Mouse (Mus musculus): ENCODE results near the gene Adgrf3. TPM values are rescaled to one million over a fixed set of nuclear protein-coding genes. Genes with fewer than 3 reads are reported as not detected.
"Not testable (repeated sequence)": the region's sequence is repeated elsewhere in the genome, so short reads cannot be mapped to it uniquely, and the experiment has no call there.

Gene Adgrf3
- polyA plus RNA-seq, 2 experiments, result 0.14 TPM; not detected in 1

DNA sequence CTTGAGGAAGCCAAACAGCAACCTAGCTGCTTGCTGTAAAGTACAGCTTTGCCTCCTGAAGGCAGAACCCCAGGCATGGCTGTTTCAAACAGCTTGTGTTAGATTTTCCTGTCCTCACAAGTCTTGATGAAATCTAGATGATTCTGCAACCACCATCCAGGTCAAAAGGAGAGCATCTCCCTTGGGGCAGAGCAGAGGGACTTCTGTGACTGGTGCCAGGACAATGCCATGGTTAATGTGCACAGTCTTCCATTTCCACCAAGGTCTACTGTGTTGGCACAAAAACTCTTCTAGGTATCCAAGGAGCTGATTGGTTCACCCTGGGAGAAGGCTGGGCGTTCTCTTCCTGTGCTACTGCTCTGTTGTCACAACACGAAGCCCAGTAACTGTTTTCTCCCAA, 14.2 kb upstream of the Adgrf3 start:
- no peak overlapping the region for H3K27ac ChIP-seq (replicated peaks; ENCODE audit: low read depth, low read length)
- no peak for ATAC-seq (ENCODE audit: low FRiP score, low read depth)
- H3K36me3 ChIP-seq (ENCODE audit: control insufficient read depth, insufficient read depth, low read length), result no peaks in the 10 kb centered on the region
- H3K9me3 ChIP-seq (ENCODE audit: control insufficient read depth, low read length), result no peaks in the 10 kb centered on the region
- DNase-seq (ENCODE audit: low spot score), result no peak
- WGBS, result 90% methylated on average over 2 of the region's 2 CpGs
- H3K4me3 ChIP-seq (replicated peaks; ENCODE audit: low read length), result no peak overlapping the region
- H3K9ac ChIP-seq (ENCODE audit: low read depth, low read length, severe bottlenecking), result no peak overlapping the region
- no peaks in the 10 kb centered on the region for H3K4me1 ChIP-seq (ENCODE audit: control insufficient read depth, insufficient read depth, low read length)
- H3K4me2 ChIP-seq (replicated peaks; ENCODE audit: low read depth, low read length, severe bottlenecking), result no peak overlapping the region
- TF ChIP-seq POLR2A (IDR thresholded peaks at IDR 0.05; ENCODE audit: borderline replicate concordance, extremely low read depth, insufficient read depth, insufficient read length), result no peak
- no peaks in the 10 kb centered on the region for H3K27me3 ChIP-seq (ENCODE audit: control insufficient read depth, insufficient read depth, low read length)

DNA sequence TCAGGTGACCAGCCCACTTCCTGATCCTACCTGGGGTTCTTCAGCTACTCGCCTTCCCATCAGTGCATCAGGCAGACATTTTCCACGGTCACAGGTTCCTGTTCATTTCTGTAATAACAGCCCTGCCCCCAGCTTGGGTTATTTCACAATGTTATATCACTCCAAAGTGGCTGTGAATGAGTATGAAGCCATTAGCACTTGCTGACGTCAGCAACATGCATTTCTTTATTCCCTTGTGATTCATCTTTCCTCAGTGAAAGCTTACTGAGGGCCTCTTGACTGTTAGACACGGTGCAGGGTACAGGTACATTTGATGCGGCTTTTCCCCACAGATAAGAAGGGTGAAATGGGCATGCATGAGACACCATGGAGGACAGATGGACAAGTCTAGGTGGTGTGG, 10.4 kb upstream of the Adgrf3 start:
- TF ChIP-seq POLR2A (IDR thresholded peaks at IDR 0.05; ENCODE audit: borderline replicate concordance, extremely low read depth, insufficient read depth, insufficient read length), result no peak
- Histone ChIP-seq H3K36me3 (ENCODE audit: control insufficient read depth, insufficient read depth, low read length) (no peaks in the 10 kb centered on the region), H3K27me3 (ENCODE audit: control insufficient read depth, insufficient read depth, low read length) (no peaks in the 10 kb centered on the region), H3K4me1 (ENCODE audit: control insufficient read depth, insufficient read depth, low read length) (no peaks in the 10 kb centered on the region), H3K4me3 (replicated peaks; ENCODE audit: low read length) (no peak overlapping the region), H3K9me3 (ENCODE audit: control insufficient read depth, low read length) (no peaks in the 10 kb centered on the region), H3K27ac (replicated peaks; ENCODE audit: low read depth, low read length) (no peak overlapping the region), H3K9ac (ENCODE audit: low read depth, low read length, severe bottlenecking) (no peak overlapping the region), H3K4me2 (replicated peaks; ENCODE audit: low read depth, low read length, severe bottlenecking) (no peak overlapping the region)
- DNase-seq (ENCODE audit: low spot score) (no peak), ATAC-seq (ENCODE audit: low FRiP score, low read depth) (no peak)
- WGBS, result 72% methylated on average over 5 of the region's 5 CpGs

DNA sequence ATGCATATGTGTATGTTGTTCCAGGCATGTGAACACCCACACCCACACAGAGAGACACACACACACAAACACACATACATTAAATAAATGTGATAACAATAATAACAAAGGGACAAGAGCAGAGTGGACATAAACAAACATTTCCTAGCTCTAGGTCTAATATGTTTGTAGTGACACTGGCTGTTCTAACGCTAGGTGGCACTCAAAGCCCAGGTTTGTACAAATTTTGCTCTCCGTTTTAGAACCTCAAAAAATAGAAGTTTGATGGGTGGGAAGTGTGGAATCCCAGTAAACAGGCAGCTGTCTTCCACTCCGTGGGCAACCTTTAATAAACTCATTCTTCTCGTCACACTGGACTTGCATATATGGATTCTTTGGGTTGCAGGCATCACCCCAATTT, 9.4 kb upstream of the Adgrf3 start:
- Histone ChIP-seq H3K4me3 (replicated peaks; ENCODE audit: low read length) (no peak overlapping the region), H3K36me3 (ENCODE audit: control insufficient read depth, insufficient read depth, low read length) (no peaks in the 10 kb centered on the region), H3K9me3 (ENCODE audit: control insufficient read depth, low read length) (no peaks in the 10 kb centered on the region), H3K27ac (replicated peaks; ENCODE audit: low read depth, low read length) (no peak overlapping the region), H3K4me1 (ENCODE audit: control insufficient read depth, insufficient read depth, low read length) (no peaks in the 10 kb centered on the region), H3K9ac (ENCODE audit: low read depth, low read length, severe bottlenecking) (no peak overlapping the region), H3K27me3 (ENCODE audit: control insufficient read depth, insufficient read depth, low read length) (no peaks in the 10 kb centered on the region), H3K4me2 (replicated peaks; ENCODE audit: low read depth, low read length, severe bottlenecking) (no peak overlapping the region)
- no peak for TF ChIP-seq POLR2A (IDR thresholded peaks at IDR 0.05; ENCODE audit: borderline replicate concordance, extremely low read depth, insufficient read depth, insufficient read length)
- 12% methylated on average over 4 of the region's 4 CpGs for WGBS
- ATAC-seq (ENCODE audit: low FRiP score, low read depth), result no peak
- DNase-seq (ENCODE audit: low spot score), result peak; percentile 65

DNA sequence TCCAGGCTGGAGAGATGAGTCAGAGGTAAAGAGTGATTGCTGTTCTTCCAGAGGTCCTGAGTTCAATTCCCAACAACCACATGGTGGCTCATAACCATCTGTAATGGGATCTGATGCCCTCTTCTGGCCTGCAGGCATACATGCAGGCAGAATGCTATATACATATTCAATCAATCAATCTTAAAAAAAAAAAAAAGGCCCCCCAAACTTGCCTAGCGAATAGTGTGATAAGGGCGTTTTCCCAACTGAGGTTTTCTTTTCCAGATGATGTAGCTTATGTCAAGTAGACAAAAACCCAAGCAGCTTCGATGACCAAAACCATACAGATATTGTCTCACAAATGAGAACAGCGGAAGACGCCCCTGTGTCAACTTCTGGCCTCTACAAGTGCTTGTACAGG, 5.2 kb upstream of the Adgrf3 start:
- not testable (repeated sequence) for H3K4me1 ChIP-seq (ENCODE audit: control insufficient read depth, insufficient read depth, low read length); H3K36me3 ChIP-seq (ENCODE audit: control insufficient read depth, insufficient read depth, low read length); H3K9ac ChIP-seq (ENCODE audit: low read depth, low read length, severe bottlenecking); ATAC-seq (ENCODE audit: low FRiP score, low read depth); H3K4me3 ChIP-seq (replicated peaks; ENCODE audit: low read length); H3K9me3 ChIP-seq (ENCODE audit: control insufficient read depth, low read length); DNase-seq (ENCODE audit: low spot score); H3K27ac ChIP-seq (replicated peaks; ENCODE audit: low read depth, low read length); H3K4me2 ChIP-seq (replicated peaks; ENCODE audit: low read depth, low read length, severe bottlenecking); H3K27me3 ChIP-seq (ENCODE audit: control insufficient read depth, insufficient read depth, low read length)
- 93% methylated on average over 5 of the region's 5 CpGs for WGBS

DNA sequence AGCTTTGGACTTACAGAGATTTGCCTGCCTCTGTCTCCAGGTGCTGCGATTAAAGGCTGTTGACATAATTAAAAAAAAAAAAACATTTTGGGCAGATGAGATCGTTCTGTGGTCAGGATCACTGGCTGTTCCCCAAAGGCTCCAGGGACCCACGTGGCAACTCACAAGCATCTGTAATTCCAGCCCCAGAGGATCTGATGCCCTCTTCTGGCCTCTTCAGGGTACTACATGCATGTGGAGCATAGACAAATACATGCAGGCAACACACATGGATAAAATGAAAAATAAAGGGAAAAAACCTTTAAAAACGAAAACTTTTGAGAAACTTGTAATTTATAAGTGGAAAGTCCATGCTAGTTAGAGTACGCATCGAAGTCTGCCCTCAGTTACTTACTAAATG, 1.8 kb upstream of the Adgrf3 start:
- Histone ChIP-seq H3K27me3 (ENCODE audit: control insufficient read depth, insufficient read depth, low read length) (no peaks in the 10 kb centered on the region), H3K9me3 (ENCODE audit: control insufficient read depth, low read length) (no peaks in the 10 kb centered on the region), H3K4me3 (replicated peaks; ENCODE audit: low read length) (no peak overlapping the region), H3K4me2 (replicated peaks; ENCODE audit: low read depth, low read length, severe bottlenecking) (no peak overlapping the region), H3K36me3 (ENCODE audit: control insufficient read depth, insufficient read depth, low read length) (no peaks in the 10 kb centered on the region), H3K4me1 (ENCODE audit: control insufficient read depth, insufficient read depth, low read length) (no peaks in the 10 kb centered on the region), H3K9ac (ENCODE audit: low read depth, low read length, severe bottlenecking) (no peak overlapping the region), H3K27ac (replicated peaks; ENCODE audit: low read depth, low read length) (no peak overlapping the region)
- no peak for TF ChIP-seq POLR2A (IDR thresholded peaks at IDR 0.05; ENCODE audit: borderline replicate concordance, extremely low read depth, insufficient read depth, insufficient read length)
- no peak for DNase-seq (ENCODE audit: low spot score)
- 65% methylated on average over 6 of the region's 6 CpGs for WGBS
- ATAC-seq (ENCODE audit: low FRiP score, low read depth), result no peak

DNA sequence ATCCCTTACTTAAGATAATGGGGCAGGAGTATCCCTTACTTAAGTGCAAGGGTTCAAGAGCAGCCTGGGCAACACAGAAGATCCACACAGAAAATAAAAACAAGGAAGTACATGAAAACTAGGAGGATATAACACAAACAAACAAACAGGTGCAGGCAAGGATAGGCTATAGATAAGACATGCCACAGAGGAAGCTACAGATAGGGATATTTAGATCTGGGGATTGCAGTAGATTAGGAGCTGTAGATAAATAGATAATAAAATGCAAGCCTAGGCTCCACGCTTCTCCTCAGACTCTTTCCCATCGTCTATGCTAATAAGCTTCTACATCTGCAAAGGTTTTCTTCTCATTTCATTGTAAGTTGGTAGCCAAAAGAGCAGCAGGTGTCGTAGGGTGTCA, 488 bp downstream of the Adgrf3 start:
- H3K9ac ChIP-seq (ENCODE audit: low read depth, low read length, severe bottlenecking), result no peak overlapping the region
- H3K4me3 ChIP-seq (replicated peaks; ENCODE audit: low read length), result no peak overlapping the region
- 65% methylated on average over 3 of the region's 3 CpGs for WGBS
- H3K27ac ChIP-seq (replicated peaks; ENCODE audit: low read depth, low read length), result no peak overlapping the region
- TF ChIP-seq POLR2A (IDR thresholded peaks at IDR 0.05; ENCODE audit: borderline replicate concordance, extremely low read depth, insufficient read depth, insufficient read length), result no peak
- H3K36me3 ChIP-seq (ENCODE audit: control insufficient read depth, insufficient read depth, low read length), result no peaks in the 10 kb centered on the region
- H3K9me3 ChIP-seq (ENCODE audit: control insufficient read depth, low read length), result no peaks in the 10 kb centered on the region
- no peaks in the 10 kb centered on the region for H3K27me3 ChIP-seq (ENCODE audit: control insufficient read depth, insufficient read depth, low read length)
- no peak overlapping the region for H3K4me2 ChIP-seq (replicated peaks; ENCODE audit: low read depth, low read length, severe bottlenecking)
- ATAC-seq (ENCODE audit: low FRiP score, low read depth), result no peak
- H3K4me1 ChIP-seq (ENCODE audit: control insufficient read depth, insufficient read depth, low read length), result no peaks in the 10 kb centered on the region
- no peak for DNase-seq (ENCODE audit: low spot score)

Measured in limb, embryonic 14.5 days (tissue).